Mouse (Mus musculus) fibroblast of lung, adult 2 months (primary cell): Measurements from ENCODE around the gene Hnrnpd.
A peak's percentile ranks its signal among the peaks of the same experiment; 100 is the strongest.

Experiments
- DNase-seq: peaks from one replicate; pipeline ENCODE4 v3.0.0-alpha.2; 2011; ENCODE audit warnings: low read depth

The Hnrnpd gene

DNA sequence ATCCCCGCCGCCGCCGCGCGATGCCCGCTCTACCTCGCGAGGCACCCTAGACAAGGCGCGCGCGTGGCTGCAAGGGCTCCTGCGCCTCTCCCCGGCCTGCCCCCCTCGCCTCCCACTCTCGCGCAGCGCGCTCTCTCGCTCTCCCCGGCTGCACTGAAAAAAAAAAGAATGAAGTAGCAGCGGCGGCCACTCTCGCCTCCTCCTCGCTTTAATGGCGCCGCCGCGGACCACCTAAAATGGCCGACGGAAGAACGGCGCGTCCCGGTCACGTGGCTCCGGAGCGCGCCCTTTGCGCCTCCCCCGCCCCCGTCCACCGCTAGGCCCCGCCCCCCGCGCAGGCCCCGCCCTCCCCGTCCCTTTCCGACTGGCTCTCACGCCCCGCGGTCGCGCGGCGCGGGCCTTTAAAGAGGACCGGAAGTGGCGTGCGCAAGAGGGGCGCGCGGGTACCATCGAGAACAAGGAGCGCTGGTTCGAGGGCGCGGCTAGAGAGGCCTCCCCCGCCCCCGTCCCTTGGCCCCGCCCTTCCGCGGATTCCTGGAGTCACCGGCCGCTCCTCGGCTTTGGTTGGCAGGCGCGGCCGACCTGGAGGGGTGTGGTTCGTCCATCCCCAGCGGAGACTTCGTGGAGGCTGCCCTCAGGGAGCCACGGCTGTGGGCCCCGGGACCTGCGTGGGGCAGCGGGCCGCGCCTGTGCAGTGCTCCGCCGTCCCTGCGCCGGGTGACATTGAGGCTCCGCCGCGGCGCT lies at the start of gene Hnrnpd, which contains the start of gene 4930524J08Rik:
Gene Hnrnpd, minus strand, starts transcription at position 240 of the 744 bp plus-strand sequence.
Gene 4930524J08Rik, plus strand, starts transcription at position 363 of the 744 bp plus-strand sequence.
- DNase-seq = peak; percentile 62

DNA sequence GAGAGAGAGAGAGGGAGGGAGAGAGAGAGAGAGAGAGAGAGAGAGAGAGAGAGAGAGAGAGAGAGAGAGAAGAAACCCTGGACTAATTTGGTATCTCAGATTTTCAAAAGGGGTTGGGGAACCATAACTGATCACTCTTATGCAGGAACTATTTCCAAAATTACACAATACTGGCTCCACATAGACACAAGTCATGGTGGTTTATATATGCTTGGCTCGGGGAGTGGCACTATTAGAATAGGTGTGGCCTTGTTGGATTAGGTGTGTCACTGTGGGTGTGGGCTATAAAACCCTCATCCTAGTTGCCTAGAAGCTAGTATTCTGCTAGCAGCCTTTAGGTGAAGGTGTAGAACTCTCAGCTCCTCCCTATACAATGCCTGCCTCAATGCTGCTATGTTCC lies 46.1 kb upstream of the Hnrnpd start:
- DNase-seq = no peak

DNA sequence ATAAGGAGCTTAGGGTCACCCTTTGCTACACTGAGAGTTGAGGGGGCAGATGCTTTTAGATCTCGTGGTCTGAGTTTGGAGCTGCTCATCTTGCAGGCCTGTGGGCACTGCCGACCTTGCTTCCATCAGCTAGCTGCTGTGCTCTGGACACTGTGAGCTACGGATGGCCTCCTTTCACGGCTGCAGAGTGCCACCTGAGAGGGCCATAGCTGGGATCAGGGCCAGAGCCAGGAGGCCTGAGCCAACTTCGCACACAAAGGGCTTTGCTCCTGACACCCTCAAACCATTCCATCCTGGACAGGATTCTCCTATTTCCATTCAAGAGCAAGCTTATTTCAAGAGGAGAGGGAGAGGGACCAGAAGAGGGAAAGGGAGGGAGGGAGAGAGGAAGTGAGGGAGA lies 45.7 kb upstream of the Hnrnpd start:
- no peak for DNase-seq

DNA sequence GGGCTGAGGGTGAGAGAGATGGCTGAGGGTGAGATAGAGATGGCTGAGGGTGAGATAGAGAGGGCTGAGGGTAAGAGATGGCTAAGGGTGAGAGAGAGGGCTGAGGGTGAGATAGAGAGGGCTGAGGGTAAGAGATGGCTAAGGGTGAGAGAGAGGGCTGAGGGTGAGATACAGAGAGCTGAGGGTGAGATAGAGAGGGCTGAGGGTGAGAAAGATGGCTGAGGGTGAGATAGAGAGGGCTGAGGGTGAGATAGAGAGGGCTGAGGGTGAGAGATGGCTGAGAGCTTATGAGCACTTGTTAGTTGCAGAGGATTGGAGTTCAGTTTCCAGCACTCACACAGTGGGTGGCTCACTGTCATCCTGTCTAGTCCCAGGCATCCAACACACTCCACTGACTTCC lies 41.4 kb upstream of the Hnrnpd start:
- DNase-seq = no peak

DNA sequence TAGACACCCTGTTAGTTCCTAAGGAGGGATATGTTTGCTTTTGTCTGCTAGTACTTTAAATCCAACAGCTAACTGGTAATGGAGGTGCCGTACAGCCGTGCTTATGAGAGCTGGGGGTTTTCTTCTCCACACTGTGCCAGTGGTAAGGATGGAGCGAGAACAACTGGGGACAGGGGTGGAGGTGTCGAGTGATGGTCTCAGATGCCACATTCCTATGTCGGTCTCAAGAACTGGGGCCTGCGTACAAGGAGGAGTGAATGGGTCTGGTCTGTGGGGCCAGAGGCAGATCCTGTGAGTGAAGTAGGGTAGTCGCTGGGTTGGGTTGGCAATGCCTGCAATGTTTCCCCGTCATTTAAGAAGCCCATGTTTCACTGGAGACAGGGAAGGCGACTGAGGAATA lies 33.9 kb upstream of the Hnrnpd start:
- DNase-seq = no peak

DNA sequence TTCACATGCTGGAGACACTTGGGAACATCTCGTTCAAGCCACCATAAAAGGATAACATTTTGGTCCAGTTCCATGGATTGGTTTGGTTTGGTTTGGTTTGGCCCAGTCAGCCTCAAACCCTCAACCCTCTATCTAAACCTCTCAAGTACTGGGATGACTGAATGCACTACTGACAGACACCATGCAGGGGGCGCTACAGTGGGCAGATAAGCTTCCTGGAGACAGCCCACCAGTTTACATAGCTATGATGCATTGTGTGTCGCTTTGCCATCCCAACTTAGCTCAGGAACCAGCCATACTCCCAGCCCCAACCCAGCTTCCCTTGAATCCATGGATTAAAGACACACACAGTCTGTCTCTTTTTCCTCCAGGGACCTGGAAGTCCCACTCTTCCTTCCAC lies 29.7 kb upstream of the Hnrnpd start:
- DNase-seq = no peak

DNA sequence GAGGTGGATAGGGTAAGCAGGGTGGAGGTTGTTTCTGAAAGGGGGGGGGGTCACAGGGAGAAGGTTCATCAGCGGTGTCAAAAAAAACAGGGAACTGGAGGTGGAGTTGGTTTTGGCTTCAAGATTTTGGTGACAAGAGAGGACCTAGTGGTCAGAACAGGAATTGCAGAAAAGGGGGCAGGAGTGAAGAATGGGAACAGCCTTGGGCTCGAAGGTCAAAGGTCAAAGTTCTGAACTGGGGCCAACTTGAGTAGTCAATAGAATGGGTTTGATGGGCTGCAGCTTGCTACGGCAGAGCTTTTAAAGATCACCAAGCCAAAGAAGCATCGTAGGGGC lies 28.3 kb upstream of the Hnrnpd start:
- no peak for DNase-seq

DNA sequence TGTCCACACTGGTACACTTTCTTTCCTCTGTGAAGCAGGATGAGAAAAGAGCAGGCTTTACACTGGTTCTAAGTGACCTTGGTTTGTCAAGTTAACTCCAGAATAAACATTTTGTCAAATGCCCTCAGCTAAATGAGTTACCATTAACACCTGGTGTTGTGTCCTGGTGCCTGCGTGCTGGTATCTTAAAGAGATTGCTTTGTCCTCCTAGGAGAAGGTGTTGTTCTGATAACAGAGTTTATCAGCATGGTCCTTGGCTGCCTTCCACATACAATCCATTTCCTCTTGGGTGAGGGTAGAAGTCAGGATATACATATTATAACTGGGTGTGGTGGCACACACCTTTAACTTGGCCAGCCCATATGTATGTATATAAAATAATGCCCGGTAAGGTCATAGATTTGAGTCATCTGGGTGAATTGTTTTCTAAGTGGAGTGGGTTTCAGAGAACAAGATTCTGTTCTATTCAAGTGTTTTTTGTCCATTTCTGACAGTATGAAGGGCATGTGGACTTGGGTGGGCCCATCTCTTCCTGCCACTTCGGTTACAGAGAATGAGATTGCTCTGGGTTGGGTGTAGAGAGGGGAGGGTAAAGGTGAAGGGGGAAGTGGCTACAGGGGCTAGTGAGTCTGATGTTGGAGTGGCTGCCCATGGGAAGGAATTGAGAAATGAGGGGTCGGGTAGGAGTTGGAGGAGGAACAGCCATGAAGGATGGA lies 27.7 kb upstream of the Hnrnpd start:
- DNase-seq = no peak

DNA sequence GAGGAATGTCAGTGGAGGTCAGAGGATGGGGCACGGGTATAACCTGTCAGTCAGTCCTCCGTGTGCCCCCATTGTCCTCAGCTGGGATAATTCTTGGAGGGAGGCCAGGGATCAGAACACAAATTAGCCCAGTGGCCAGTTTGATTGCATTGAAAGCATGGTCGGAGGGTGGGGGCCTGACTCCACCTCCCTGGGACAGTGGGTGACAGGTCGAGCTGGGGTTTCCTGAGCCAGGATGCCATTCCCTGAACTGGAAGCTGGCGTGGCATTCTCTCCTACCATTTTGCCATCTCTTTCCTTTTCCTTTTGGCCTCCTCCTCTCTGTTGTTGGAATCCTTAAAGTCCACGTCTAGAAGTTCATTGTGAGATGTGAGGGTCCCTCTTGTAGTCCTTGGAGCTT lies 27.2 kb upstream of the Hnrnpd start:
- DNase-seq = no peak

DNA sequence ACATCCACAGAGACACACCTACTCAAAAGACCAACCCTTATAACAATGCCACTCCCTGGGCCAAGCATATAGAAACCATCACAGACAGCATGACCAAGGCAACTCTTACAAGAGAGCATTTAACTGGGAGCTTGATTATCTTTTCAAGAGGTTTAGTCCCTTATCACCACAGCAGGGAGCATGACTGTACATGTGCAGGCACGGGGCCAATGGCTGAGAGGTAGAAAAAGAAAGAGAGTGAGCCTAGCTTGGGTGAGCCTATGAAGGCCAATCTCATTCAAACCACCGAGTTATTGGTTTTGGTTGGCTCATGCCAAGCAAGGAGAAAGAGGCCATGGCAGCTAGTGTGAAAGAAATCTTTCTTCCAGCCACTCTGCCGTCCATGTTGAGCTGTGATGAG lies 26.7 kb upstream of the Hnrnpd start:
- no peak for DNase-seq

DNA sequence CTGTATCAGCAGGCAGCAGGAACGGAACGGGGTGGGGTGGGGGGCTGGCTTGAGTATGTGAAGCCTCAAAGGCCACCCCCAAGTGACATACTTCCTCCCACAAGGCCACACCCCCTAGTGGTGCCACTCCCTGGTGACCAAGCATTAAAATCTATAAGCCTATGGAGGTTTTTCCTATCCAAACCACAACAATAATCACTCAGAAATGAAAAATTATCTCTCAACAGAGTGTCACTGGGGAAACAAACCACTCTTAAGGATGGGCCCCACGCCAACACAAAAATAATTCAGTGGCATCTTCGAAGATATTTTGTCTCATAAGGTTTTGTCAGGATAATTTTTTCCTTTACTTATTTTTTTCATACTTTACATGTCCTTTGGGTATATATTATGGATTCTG lies 25.2 kb upstream of the Hnrnpd start:
- no peak for DNase-seq

DNA sequence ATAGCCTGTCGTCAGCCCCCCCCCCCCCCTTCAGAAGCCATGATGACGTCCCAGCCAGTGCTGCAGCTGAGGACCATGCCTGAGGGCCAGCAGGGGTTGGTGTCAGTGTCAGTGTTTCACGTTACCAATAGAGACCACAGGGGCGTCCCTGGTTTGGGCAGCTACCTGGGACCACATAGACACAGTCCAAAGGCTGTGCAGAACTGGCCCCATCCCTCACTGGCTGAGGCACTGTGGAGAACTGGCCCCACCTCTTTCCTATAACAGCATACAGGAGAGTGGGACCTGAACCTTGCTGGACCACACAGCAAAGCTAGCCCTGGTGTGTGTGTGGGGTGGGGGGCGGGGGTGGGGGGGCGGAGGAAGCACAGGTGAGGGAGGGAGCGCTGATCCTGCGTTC lies 21.8 kb upstream of the Hnrnpd start:
- no peak for DNase-seq

DNA sequence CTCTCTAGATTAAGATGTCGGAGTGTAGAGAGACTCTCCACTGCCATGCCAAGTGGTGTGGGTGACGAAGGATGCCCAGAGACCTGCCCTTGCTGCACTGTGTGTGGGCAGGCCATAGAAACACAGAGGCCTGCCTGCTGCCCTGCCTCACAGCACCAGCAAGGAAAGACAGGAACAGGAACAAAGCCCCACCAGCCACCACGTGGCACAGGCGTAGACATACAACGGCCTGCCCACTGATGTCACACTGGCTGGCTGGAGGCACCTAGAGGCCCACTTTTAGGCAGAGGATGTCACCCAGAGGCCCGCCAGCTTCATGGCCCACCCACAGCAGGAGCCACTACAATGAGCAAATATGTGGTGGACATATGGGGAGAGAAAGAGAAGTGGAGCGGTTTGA lies 21.3 kb upstream of the Hnrnpd start:
- no peak for DNase-seq

DNA sequence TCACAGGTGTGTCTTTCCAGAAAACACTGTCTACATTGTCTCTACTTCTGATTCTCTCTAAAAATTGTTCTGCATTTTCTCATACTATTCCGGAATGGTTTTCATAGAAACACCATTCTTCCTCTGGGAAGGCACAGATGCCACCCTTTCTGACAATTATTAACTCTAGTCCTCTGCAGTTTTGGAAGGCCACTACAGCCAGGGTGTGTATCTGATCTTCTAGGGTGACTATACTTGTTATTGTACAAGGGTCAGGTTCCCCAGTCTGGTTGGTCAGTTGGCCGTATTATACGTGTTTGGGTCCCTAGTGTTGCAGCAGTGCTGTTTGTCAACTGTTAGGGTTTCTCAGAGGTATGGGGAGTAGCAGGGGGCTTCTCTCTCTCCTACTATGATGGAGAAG lies 15.9 kb upstream of the Hnrnpd start:
- DNase-seq = no peak

DNA sequence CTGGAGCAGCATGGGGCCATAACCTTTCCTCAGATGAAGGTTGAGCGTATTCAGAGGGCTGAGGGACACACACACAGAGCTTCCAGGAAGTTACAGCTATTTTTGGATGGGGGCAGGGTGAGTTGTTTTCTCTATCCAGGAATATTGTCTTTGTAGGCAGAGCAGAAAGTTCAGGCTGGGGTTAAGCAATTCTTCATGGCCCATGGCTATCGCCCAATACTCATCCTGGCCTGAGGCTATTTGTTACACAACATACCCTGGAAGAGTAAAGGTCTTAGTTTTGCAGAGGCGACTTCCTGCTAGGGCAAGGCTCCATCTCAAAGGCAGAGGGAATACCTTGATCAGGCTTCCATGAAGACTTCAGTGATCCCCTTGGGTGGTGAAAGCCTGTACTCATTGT lies 15.4 kb upstream of the Hnrnpd start:
- DNase-seq = no peak

DNA sequence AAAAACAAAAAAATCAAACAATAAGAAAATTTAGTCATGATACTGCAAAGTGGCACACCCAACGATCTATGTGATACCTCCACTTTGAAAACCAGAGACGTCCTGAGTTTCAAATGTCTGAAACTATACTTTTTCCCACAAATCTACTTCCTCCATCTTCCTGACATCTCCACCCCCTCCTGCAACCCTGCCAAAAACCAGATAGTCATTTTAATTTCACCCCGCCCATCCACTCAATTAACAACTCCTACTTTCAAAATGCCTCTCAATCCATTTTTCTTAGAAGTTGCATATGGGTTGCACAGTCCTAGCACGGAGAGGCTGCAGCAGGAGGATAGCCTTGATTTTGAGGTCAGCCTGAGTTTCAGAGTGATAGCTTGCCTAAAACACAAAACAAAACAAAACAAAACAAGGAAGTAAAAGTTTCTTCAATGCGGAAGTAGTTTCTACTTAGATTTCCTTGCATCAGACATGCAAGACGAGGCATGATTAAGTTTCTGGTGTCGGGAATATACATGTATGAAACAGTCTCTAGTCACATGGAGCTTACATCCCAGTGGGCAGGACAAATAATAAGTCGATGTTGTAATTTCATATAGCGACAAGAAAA lies 4.8 kb upstream of the Hnrnpd start:
- no peak for DNase-seq

DNA sequence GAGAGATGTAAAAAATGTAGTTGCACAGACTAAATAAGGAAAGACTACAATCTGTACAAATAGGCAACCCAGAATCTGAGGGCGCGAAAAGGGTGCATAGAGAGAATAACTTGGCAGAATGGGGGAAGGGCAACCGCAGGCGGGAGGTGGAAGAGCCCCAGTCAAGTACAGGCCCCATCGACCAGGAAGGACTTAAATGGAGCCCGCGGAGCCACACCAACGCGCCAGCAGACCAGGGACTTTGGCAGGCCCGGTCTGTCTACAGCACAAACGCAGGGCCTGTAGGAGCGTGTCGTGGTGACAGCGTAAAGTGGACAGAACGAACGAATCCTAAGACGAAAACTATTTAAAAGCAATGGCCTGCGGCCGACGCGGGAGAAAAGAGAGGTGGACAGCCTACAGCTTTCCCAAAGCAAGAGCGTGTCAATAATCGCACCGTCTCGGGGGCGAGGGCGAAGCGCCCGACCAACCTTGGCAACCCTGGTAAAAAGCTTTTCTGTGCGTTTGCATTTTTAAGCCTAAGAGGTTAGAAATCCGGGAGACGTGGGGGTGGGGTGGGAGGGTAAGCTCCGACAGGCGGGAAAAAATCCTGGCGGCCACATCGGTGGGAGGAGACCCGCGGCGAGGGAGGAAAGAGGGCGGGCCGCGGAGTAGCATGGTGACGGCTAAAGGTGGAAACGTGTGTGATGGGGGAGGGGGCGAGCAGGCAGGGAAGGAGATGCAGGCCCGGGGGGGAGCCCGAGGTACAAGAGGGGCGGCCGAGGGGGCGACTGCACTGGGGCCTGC lies 1.0 kb downstream of the Hnrnpd start:
- DNase-seq = peak; percentile 19

DNA sequence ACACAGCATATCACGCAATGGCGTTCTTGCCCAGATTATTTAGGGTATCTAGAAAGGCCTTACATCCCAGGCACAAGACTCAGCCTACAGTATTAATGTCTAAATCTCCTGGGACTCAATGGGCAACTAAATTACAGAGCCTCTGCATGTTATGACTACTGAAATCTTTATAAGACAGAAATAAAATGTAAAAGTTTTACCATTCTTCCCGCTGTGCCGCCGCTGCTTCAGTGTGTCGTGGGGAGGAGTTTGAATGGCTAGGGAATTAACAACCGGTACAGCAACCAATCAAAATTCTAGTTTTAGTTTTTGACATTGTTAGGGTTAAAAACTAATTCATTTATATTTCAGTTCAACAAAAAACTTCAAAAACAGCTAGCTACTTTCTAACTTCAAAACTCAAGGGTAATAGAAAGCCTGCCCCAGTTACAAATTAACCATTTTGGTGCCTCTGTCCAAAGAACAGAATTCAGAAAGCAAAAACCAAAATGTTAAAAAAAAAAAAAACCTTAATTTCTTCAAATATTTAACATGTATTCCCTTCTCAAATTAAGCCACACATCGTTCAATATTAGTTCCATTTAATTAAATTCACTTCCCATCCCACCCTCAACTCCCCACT lies 2.3 kb downstream of the Hnrnpd start:
- DNase-seq = no peak

DNA sequence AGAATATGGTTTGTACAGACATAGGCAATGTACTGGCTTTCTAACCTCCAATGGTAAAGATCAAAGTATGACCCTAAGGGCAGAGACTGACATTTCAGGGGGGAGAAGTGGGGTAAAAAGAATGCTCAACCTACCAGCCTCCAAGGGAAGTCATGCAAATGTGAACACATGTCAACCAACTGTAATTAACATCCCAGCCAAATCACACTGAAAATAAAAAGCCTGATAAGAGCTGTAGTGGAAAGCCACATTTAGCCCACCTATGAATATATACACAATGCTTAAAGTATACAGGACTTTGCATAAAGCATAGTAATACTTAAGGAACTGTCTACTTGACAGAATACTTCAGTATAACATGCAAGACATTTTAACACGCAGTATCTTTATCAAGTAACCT lies 3.0 kb downstream of the Hnrnpd start:
- DNase-seq = no peak

DNA sequence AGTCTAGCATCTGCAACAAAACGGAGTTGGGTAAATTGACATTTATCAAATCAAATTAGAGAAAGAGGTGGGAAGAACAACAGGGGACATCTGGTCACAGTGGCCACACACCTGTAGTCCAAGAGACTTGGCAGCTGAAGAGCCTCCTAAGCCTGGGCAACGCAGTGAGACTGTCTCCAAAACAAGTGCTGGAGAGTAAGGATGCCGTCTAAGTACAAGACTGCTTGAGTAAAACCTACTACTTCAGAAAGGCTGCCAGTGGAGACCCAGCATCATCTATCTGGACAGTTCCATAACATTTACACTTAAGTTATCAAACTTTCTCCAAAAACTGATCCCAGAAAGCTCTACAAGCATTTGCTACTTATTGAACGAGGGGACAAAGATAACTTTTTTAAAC lies 3.7 kb downstream of the Hnrnpd start:
- no peak for DNase-seq

DNA sequence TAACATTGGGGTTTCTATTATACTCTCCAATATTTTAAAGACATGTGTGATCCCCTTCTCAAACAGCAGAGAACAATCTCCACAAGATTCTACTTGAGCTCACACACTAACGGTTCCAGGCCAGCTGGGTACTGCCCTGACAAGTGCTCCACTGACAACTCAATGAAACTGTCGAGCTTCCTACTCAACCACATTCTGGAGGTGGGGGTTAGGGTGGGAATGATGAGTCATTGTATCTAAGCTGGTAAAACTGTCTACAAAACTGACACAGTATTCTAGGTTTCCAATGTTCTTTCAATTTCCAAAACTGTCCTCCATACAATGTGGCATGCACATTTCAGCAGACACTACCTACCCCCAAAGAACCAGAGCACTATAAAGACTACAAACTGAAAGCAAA lies 4.8 kb downstream of the Hnrnpd start:
- DNase-seq = peak; percentile 16

DNA sequence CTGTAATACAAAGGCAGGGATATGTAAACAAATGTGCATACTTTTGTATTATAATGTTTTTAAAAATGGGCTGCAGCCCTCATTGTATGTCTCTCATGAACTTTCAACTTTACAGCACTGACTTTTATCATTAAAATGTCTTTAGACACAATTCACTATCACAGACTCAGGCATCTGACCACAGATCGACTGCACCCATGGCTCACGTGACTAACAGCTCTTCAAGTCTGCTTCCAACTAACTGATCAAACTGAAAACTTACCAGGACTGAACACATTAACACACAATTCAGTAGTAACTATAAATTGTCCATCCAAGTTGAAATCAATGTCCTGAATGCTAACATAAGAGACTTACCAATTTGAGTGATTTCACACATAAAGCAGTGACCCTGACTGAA lies 18.8 kb downstream of the Hnrnpd start:
- no peak for DNase-seq
